12 mouse cellular contexts compared by ENCODE assay signal in genomic region chr5:132186659-132187058, GRCm38 (mm10).
DNase-seq lines count a peak whose midpoint lies in the region; ATAC-seq and TF ChIP-seq lines count a peak whose summit lies in the region.
"Had no signal": no experiment of that assay in that cellular context is flagged by ENCODE, and none has a peak within 500 bp of the region (broad histone marks: within the 10 kb centered on the region; RNA-seq: fewer than 3 reads in every experiment).

No protein-coding gene starts in this region.

- peaks cover 11% of the 10 kb centered on the region; the same call in 1 of the 2 replicates for H3K4me1 ChIP-seq in forebrain, embryonic 11.5 days (replicated peaks; ENCODE audit: control insufficient read depth, insufficient read depth, low read length)
- peaks cover 10% of the 10 kb centered on the region for H3K4me1 ChIP-seq in forebrain, postnatal 0 days (ENCODE audit: insufficient read depth)
- H3K4me1 ChIP-seq in intestine, embryonic 14.5 days (replicated peaks; ENCODE audit: control insufficient read depth, insufficient read depth, low read length): peaks cover 38% of the 10 kb centered on the region
- H3K4me1 ChIP-seq in intestine, postnatal 0 days (replicated peaks; ENCODE audit: control insufficient read depth, insufficient read depth, low read length): 0 out of 2 replicates have a peak, but pooled peaks cover 9% of the 10 kb centered on the region
- peaks cover 34% of the 10 kb centered on the region for H3K4me1 ChIP-seq in forebrain, embryonic 14.5 days (ENCODE audit: control insufficient read depth, insufficient read depth, low read length)

- ATAC-seq in forebrain, embryonic 11.5 days (replicated peaks; ENCODE audit: low FRiP score): no peak
- no peak for ATAC-seq in forebrain, postnatal 0 days
- ATAC-seq in intestine, embryonic 14.5 days (replicated peaks; ENCODE audit: low FRiP score, low TSS enrichment, low read depth): no peak
- ATAC-seq in intestine, postnatal 0 days: no peak
- no peak for ATAC-seq in forebrain, embryonic 14.5 days

- no peak overlapping the region for H3K9ac ChIP-seq in forebrain, embryonic 11.5 days (ENCODE audit: low read length)
- H3K9ac ChIP-seq in forebrain, postnatal 0 days: no peak overlapping the region
- no peak overlapping the region for H3K9ac ChIP-seq in intestine, embryonic 14.5 days (ENCODE audit: low read length)
- no peak overlapping the region for H3K9ac ChIP-seq in intestine, postnatal 0 days (ENCODE audit: low read depth, low read length)
- H3K9ac ChIP-seq in forebrain, embryonic 14.5 days (ENCODE audit: low read length): no peak overlapping the region
- H3K9ac ChIP-seq: liver, embryonic 14.5 days had no signal

- TF ChIP-seq CTCF in forebrain, postnatal 0 days (IDR thresholded peaks at IDR 0.05; ENCODE audit: low read depth): no peak
- TF ChIP-seq CTCF in intestine, postnatal 0 days (IDR thresholded peaks at IDR 0.05; ENCODE audit: low read depth): no peak

- no peaks in the 10 kb centered on the region for H3K27me3 ChIP-seq in forebrain, embryonic 11.5 days (ENCODE audit: control insufficient read depth, insufficient read depth, low read length)
- H3K27me3 ChIP-seq in forebrain, postnatal 0 days (ENCODE audit: insufficient read depth, low read length): no peaks in the 10 kb centered on the region
- H3K27me3 ChIP-seq in intestine, embryonic 14.5 days (replicated peaks; ENCODE audit: control insufficient read depth, insufficient read depth, low read length): no peaks in the 10 kb centered on the region
- no peaks in the 10 kb centered on the region for H3K27me3 ChIP-seq in intestine, postnatal 0 days (replicated peaks; ENCODE audit: control insufficient read depth, insufficient read depth, low read length)
- H3K27me3 ChIP-seq in forebrain, embryonic 14.5 days (replicated peaks; ENCODE audit: control insufficient read depth, insufficient read depth, low read length): no peaks in the 10 kb centered on the region

- no peak overlapping the region for H3K4me2 ChIP-seq in forebrain, embryonic 11.5 days (ENCODE audit: low read depth, low read length, severe bottlenecking)
- H3K4me2 ChIP-seq in forebrain, postnatal 0 days (ENCODE audit: low read depth): no peak overlapping the region
- no peak overlapping the region for H3K4me2 ChIP-seq in intestine, embryonic 14.5 days (ENCODE audit: low read length)
- no peak overlapping the region for H3K4me2 ChIP-seq in intestine, postnatal 0 days (replicated peaks; ENCODE audit: low read depth)
- peak overlapping the region; percentile 6; the same call in 1 of the 2 replicates for H3K4me2 ChIP-seq in forebrain, embryonic 14.5 days (ENCODE audit: low read length)

- no peak for DNase-seq in forebrain, embryonic 11.5 days (ENCODE audit: low spot score)
- DNase-seq in forebrain, postnatal 0 days: no peak
- no peak for DNase-seq in intestine, embryonic 14.5 days (ENCODE audit: low spot score)
- peak; percentile 46 for DNase-seq in embryo, embryonic 10.5 days (ENCODE audit: low spot score)
- no peak for DNase-seq in forebrain, embryonic 14.5 days (ENCODE audit: low spot score)
- DNase-seq in spleen, postnatal 10 days (ENCODE audit: low spot score in 2 of 2): no peak
- DNase-seq in adrenal gland, adult 2 months: no peak
- DNase-seq: adrenal gland, postnatal 25 days; lung, postnatal 36 days had no signal

- H3K9me3 ChIP-seq in forebrain, embryonic 11.5 days (ENCODE audit: control insufficient read depth, low read length): no peaks in the 10 kb centered on the region
- H3K9me3 ChIP-seq in forebrain, postnatal 0 days (ENCODE audit: low read length): no peaks in the 10 kb centered on the region
- no peaks in the 10 kb centered on the region for H3K9me3 ChIP-seq in intestine, embryonic 14.5 days (ENCODE audit: control insufficient read depth, low read length)
- H3K9me3 ChIP-seq in intestine, postnatal 0 days (ENCODE audit: control insufficient read depth): no peaks in the 10 kb centered on the region
- no peaks in the 10 kb centered on the region for H3K9me3 ChIP-seq in forebrain, embryonic 14.5 days (replicated peaks; ENCODE audit: control insufficient read depth, low read length)

- no peak overlapping the region for H3K4me3 ChIP-seq in forebrain, embryonic 11.5 days (ENCODE audit: low read depth, low read length)
- H3K4me3 ChIP-seq in forebrain, postnatal 0 days (ENCODE audit: low read depth, low read length): no peak overlapping the region
- H3K4me3 ChIP-seq in intestine, embryonic 14.5 days (ENCODE audit: low read depth, low read length): no peak overlapping the region
- no peak overlapping the region for H3K4me3 ChIP-seq in intestine, postnatal 0 days (ENCODE audit: low read depth, low read length)
- H3K4me3 ChIP-seq in forebrain, embryonic 14.5 days (ENCODE audit: low read depth, low read length): no peak overlapping the region
- H3K4me3 ChIP-seq: myocyte had no signal

- H3K27ac ChIP-seq in forebrain, embryonic 11.5 days (ENCODE audit: low read depth, low read length): peak overlapping the region; percentile 33; the same call in 1 of the 2 replicates
- H3K27ac ChIP-seq in forebrain, postnatal 0 days (ENCODE audit: low read depth, low read length): no peak overlapping the region
- 0 out of 2 replicates have a peak overlapping the region, but pooled peaks have one; percentile 33 for H3K27ac ChIP-seq in intestine, embryonic 14.5 days (ENCODE audit: low read depth)
- H3K27ac ChIP-seq in intestine, postnatal 0 days (ENCODE audit: low read depth, low read length): no peak overlapping the region
- no peak overlapping the region for H3K27ac ChIP-seq in forebrain, embryonic 14.5 days (ENCODE audit: low read depth, low read length)
- H3K27ac ChIP-seq: liver, embryonic 14.5 days had no signal

- WGBS in forebrain, embryonic 11.5 days: 12% methylated on average over 3 of the region's 3 CpGs
- 44% methylated on average over 3 of the region's 3 CpGs for WGBS in forebrain, postnatal 0 days
- 62% methylated on average over 3 of the region's 3 CpGs for WGBS in intestine, embryonic 14.5 days
- WGBS in intestine, postnatal 0 days: 65% methylated on average over 3 of the region's 3 CpGs
- WGBS in forebrain, embryonic 14.5 days: 21% methylated on average over 3 of the region's 3 CpGs

- no peaks in the 10 kb centered on the region; the same call in 1 of the 2 replicates for H3K36me3 ChIP-seq in forebrain, embryonic 11.5 days (ENCODE audit: control insufficient read depth, insufficient read depth, low read length)
- H3K36me3 ChIP-seq in forebrain, postnatal 0 days (ENCODE audit: insufficient read depth): no peaks in the 10 kb centered on the region
- H3K36me3 ChIP-seq in intestine, embryonic 14.5 days (ENCODE audit: control insufficient read depth, insufficient read depth, low read length): no peaks in the 10 kb centered on the region
- H3K36me3 ChIP-seq in intestine, postnatal 0 days (ENCODE audit: control insufficient read depth, insufficient read depth): no peaks in the 10 kb centered on the region
- H3K36me3 ChIP-seq in forebrain, embryonic 14.5 days (ENCODE audit: control insufficient read depth, insufficient read depth, low read length): no peaks in the 10 kb centered on the region

Comparison
In these comparisons a context has a peak if more than half of its experiments do, and no peak if none do; other contexts are left out.
1. H3K27ac ChIP-seq: peak in forebrain, embryonic 11.5 days (single experiment) and intestine, embryonic 14.5 days (single experiment); none in forebrain, postnatal 0 days (single experiment), intestine, postnatal 0 days (single experiment) and forebrain, embryonic 14.5 days (single experiment).